Mouse (Mus musculus) embryonic facial prominence, embryonic 10.5 days (tissue): ENCODE measurements around the gene Sprtn. TPM values are rescaled to one million over a fixed set of nuclear protein-coding genes. Genes with fewer than 3 reads are reported as not detected.

Experiments
- DNase-seq: peaks from one replicate; pipeline ENCODE4 v3.0.0-alpha.2; 2017; ENCODE audit warnings: low spot score
- H3K27ac ChIP-seq: fragments of 300-500 bp; sonication (generic); replicated peaks from 2 replicates; pipeline ENCODE4 v1.5.1; 2016; ENCODE audit warnings: mild to moderate bottlenecking
- H3K27me3 ChIP-seq: fragments of 300-500 bp; sonication (generic); replicated peaks from 2 replicates; pipeline ENCODE4 v1.6.1; 2016; ENCODE audit warnings: low read depth, mild to moderate bottlenecking; ENCODE audit not compliant: poor library complexity, severe bottlenecking
- H3K36me3 ChIP-seq: fragments of 300-500 bp; sonication (generic); replicated peaks from 2 replicates; pipeline ENCODE4 v1.6.1; 2016; ENCODE audit warnings: mild to moderate bottlenecking, moderate library complexity
- H3K4me1 ChIP-seq: fragments of 300-500 bp; sonication (generic); 2 replicates; pipeline ENCODE4 v1.6.1; 2016
- H3K4me3 ChIP-seq: fragments of 300-500 bp; sonication (generic); 2 replicates; pipeline ENCODE4 v1.5.1; 2016; ENCODE audit warnings: mild to moderate bottlenecking, moderate library complexity
- H3K9me3 ChIP-seq: fragments of 300-500 bp; sonication (generic); 2 replicates; pipeline ENCODE4 v1.6.1; 2016; ENCODE audit warnings: mild to moderate bottlenecking
- WGBS: fragments of 180-500 bp; shearing (Covaris S2); methylation state at CpG from one replicate; pipeline ENCODE4 v1.1.7; 2016; 5-methylcytosine and 5-hydroxymethylcytosine counted together
- polyA plus RNA-seq: library from polyadenylated mRNA; unstranded; fragments of >200 nt; fragmentation: Nextera tagmentation; extraction: Ambion mirVana; gene quantifications from 2 replicates; pipeline ENCODE4 v1.2.1, GENCODE M21; 2016

The Sprtn gene
- polyA plus RNA-seq, 1 experiment from 2014 or later: 9.5 TPM

DNA sequence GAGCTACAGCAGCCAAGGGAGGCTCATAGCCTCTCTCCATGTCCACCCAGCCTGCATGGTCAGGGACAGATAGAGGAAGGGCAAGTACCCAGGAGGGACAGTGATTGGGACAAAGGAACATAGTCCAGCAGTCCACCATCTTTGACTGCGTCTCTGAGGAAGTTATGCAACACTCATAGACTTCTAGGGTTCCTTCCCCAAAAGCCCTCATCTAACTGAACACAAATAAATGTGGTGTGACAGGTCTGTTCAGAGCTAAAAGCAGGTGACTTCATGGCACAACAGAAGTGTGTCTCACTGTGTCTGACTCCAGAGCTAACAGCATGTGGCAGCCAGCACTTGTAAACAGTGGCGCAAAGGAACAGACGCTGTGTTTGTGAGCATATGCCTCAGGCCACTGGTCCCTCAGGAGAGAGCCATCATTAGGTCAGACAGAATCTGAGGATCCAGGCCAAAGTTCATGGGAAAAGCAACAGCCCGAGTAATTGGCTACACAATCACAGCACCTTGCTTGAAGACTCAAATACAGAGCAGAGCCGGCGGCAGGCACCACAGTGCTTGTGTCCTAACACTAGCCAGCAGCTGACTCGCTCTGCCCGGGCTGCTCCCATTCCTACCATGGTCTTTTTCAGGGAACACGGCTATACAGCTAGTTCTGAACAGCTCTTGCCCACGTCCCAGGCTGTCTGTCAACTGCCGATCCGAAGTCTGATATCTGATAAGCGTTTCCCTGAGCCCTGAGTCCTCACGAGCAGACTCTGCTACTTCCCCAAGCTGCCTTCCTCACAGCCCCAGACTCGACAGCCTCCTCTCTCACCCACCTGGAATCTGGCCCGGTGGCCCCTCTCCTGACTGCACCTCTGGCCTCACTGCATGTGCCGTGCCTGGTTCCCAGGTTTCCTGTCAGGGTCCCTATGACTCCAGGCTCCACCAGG, 14.5 kb downstream of the Sprtn start:
- peaks cover 91% of the 10 kb centered on the region for H3K36me3 ChIP-seq
- DNase-seq: no peak
- H3K9me3 ChIP-seq: 0 out of 2 replicates have a peak, but pooled peaks cover 5% of the 10 kb centered on the region
- no peak overlapping the region for H3K4me3 ChIP-seq
- H3K27ac ChIP-seq: no peak overlapping the region
- 67% methylated on average over 17 of the region's 17 CpGs for WGBS
- no peaks in the 10 kb centered on the region for H3K27me3 ChIP-seq
- H3K4me1 ChIP-seq: peaks cover 4% of the 10 kb centered on the region; the same call in 1 of the 2 replicates

DNA sequence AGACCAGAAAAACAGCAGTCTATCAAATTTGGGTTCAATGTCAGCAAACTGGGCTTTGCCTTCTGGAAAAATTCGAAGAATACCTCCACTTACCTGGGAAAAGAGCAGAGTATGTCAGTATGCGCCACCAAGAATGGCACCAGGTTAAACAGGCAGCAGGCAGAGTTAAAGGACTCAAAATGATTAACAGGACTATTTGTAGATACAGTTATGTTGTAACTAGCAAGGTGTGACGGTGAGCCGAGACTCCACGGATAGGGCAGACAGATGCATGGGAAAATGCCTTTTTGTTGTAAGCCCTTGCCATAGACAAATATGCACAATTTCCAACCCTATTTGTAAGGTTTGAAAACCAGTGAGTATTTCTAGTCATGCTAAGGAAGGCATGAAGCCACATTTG, 16.4 kb downstream of the Sprtn start:
- no peak overlapping the region for H3K4me3 ChIP-seq
- DNase-seq: no peak
- WGBS: 98% methylated on average over 5 of the region's 5 CpGs
- peaks cover 73% of the 10 kb centered on the region for H3K36me3 ChIP-seq
- H3K9me3 ChIP-seq: 0 out of 2 replicates have a peak, but pooled peaks cover 5% of the 10 kb centered on the region
- peaks cover 14% of the 10 kb centered on the region for H3K4me1 ChIP-seq
- no peak overlapping the region for H3K27ac ChIP-seq
- no peaks in the 10 kb centered on the region for H3K27me3 ChIP-seq

DNA sequence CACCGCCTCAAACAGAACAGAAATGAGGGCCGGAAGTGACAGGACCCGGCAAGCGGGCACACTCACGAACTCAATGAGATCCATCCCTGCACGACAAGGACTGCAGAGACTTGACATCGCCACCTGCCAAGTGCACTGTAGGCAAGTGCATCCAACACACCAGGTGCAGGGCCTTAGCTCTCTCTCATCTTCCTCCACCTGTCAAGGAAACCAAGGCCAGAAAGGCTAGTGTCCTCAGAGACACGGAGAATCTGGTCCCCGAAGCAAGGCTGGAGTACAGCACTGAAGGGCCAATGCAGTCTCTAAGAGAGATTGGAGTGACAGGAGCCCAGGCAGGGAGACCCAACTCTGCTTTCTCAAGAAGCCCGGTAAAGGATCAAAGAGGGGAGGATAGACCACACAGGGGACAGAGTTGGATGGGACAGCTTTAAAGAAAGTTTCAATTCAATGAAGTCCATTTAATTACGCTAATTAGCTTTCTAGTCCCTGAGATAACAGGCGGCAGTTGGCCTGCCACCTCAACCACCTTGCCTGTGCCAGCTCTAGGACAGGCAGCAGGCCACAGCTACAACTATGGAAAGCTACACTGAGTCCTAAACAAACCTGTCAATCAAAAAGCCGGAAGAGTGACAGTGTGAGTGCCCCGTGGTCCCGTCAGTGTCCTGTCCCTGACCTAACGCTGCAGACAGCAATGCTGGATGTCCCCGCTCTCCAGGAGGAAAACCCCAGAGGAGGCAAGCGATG, 20.2 kb downstream of the Sprtn start:
- Histone ChIP-seq H3K27me3 (no peaks in the 10 kb centered on the region), H3K36me3 (peaks cover 34% of the 10 kb centered on the region), H3K9me3 (0 out of 2 replicates have a peak, but pooled peaks cover 5% of the 10 kb centered on the region), H3K4me3 (no peak overlapping the region), H3K4me1 (peaks cover 15% of the 10 kb centered on the region), H3K27ac (no peak overlapping the region)
- DNase-seq: no peak
- 81% methylated on average over 18 of the region's 18 CpGs for WGBS

DNA sequence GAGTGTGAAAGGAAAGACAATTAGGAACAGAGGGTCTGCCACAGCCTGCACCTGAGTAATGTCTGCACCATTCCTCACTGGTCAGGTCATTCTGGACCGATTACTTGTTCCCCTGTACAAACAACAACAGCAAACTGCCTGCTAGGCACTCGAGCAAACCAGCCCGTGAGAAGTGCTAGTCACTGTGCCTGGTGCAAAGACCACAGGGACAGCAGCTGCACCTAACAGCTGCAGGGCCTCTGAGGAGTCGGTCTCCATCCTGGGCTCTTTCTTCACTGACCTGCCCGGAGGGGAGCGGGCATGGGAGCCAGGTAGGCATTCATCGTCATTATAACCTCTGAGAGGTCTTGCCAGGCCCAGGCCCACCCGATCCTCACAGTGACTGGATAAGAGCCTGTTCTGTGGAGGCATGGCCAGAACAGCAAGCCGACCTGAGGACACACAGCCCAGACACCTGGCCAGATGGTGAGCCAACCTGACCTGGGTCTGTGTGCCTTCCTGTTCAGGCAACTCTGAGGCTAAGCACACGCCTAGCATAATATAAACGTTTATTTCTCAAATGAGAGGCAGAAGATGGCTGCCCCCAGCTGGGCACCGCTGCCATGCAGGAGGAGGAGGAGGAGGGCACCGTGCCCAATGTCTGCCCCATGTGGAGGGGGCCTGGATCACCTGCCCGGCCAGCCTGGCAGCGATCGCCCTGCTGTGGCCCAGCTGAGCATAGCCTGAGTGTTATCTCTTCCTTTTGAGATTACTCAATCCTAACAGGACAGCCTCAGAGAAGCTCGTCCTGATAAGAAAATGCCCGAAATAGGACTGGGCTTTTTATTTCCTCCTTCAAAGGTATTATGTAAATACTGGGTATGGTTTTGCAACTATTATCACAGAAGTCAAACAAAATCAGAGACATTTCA, 23.9 kb downstream of the Sprtn start:
- Histone ChIP-seq H3K27ac (no peak overlapping the region), H3K36me3 (peaks cover 29% of the 10 kb centered on the region), H3K9me3 (no peaks in the 10 kb centered on the region), H3K27me3 (no peaks in the 10 kb centered on the region), H3K4me3 (no peak overlapping the region), H3K4me1 (peaks cover 15% of the 10 kb centered on the region; the same call in 1 of the 2 replicates)
- WGBS: 91% methylated on average over 18 of the region's 18 CpGs
- DNase-seq: no peak

DNA sequence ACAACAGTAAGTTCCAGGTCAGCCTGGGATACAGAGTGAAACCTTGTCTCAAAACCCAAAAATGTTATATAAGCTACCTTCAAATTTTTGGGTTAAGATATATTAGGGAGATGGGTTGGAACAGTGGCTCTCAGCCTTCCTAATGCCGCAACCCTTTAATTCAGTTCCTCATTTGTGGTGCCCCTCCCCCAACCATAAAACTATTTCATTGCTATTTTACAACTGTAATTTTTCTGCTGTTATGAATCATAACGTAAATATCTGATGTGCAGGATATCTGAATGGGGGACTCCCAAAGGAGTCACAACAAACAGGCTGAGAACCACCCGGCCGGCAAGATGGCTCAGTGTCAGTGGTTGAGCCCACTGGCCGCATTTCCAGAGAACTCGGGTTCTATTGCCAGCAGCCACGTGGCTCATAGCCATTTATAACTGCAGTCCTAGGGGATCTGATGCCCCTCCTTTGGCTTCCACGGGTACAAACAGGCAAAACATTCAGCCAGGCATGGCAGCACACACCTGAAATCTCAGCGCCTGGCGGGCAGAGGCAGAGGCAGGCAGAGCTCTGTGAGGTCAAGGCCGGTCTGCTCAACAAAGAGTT, 24.9 kb downstream of the Sprtn start:
- Histone ChIP-seq H3K27me3 (no peaks in the 10 kb centered on the region), H3K9me3 (no peaks in the 10 kb centered on the region), H3K27ac (no peak overlapping the region), H3K36me3 (peaks cover 39% of the 10 kb centered on the region), H3K4me1 (peaks cover 15% of the 10 kb centered on the region; the same call in 1 of the 2 replicates), H3K4me3 (no peak overlapping the region)
- WGBS: 87% methylated on average over 11 of the region's 11 CpGs
- DNase-seq: no peak

DNA sequence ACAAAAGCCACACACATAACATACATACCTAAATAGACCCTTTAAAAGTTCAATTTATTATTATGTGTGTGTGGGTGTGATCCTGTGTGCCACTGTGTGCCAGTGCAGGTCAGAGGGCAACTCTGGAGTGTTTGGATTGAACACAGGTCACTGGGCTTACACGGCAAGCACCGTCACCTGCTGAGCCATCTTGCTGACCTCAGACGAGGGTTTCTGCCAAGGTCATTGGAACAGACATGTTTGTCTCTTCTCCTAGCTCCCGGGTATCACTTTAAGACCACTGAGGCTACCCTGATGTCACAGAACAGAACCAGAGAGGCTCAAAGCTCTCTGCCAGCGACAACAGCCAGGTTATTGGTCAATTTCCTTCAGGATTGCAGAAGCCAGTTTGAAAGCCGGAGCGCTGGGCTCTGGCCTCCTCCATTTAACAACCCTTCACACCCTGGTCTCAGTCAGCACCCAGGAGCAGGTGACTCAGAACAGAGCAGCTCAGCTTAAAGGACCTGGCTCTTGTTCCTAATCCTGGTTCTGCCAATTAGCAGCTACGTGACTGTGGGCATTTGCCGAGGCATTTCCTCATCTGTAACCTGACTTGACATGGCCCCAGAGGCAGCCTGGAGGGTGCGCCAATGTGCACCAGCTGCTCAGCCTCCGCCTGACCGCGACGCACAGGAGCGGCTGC, 26.4 kb downstream of the Sprtn start:
- Histone ChIP-seq H3K27me3 (no peaks in the 10 kb centered on the region), H3K9me3 (no peaks in the 10 kb centered on the region), H3K27ac (no peak overlapping the region), H3K4me1 (peaks cover 14% of the 10 kb centered on the region), H3K4me3 (no peak overlapping the region), H3K36me3 (peaks cover 49% of the 10 kb centered on the region)
- no peak for DNase-seq
- 89% methylated on average over 15 of the region's 15 CpGs for WGBS

DNA sequence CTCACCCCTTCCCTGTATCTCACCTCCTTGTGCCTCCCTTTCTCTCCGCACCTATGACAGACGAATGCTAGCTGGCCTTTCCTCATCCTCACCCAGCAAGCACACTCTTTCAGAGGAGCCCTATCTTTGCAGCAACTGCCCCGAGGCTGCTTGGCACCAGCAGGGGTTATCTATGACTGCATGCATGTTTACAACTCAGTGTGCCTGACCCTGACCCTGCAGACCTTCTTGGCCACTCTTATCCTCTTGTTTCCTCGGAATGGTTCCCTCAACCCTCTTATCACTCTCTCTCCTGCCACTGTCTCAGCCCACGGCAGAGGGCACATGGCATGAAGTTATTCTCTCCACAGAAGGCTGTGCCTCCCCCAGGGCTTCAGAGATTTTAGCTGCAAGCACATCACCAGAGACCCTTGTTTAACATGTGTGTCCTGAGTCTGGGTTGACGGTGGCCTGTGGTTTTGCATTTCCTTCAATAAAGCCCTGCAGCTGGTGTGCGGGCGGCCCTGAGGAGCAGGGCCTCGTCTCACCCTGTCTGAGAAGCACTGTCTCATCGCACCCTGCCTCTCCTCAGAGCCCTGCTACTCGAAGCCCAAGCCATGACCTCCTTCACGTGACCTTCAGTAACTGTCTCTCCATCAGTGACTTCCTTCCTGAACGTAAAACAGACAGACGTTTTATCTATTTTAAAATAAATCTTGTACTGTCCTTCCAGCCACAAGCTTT, 28.0 kb downstream of the Sprtn start:
- H3K9me3 ChIP-seq: no peaks in the 10 kb centered on the region
- no peak for DNase-seq
- no peaks in the 10 kb centered on the region for H3K27me3 ChIP-seq
- 87% methylated on average over 14 of the region's 14 CpGs for WGBS
- peaks cover 52% of the 10 kb centered on the region for H3K36me3 ChIP-seq
- peaks cover 14% of the 10 kb centered on the region for H3K4me1 ChIP-seq
- H3K27ac ChIP-seq: no peak overlapping the region
- H3K4me3 ChIP-seq: no peak overlapping the region

DNA sequence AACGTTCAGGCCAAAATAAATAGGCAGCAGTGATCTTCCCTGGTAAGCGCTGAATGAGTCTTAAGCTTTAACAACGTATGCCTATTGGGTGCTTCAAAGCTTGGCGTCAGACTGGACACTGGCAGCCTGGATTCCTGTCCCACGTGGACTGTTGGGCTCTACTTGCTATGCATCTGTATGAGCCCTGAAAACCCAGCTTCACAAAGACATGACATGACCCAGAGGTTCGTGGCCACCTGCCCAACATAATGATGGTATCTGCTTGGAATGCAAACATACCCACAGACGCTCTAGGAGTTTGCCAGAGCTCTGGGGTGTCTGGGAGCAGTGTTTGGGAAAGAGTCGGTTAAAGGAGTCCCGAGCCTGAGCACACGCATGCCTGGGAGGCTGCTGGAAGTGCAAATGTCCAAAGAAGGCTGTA, 28.7 kb downstream of the Sprtn start:
- H3K36me3 ChIP-seq: peaks cover 55% of the 10 kb centered on the region
- H3K27ac ChIP-seq: no peak overlapping the region
- no peak overlapping the region for H3K4me3 ChIP-seq
- no peaks in the 10 kb centered on the region for H3K9me3 ChIP-seq
- peaks cover 14% of the 10 kb centered on the region for H3K4me1 ChIP-seq
- no peaks in the 10 kb centered on the region for H3K27me3 ChIP-seq
- WGBS: 83% methylated on average over 10 of the region's 10 CpGs
- DNase-seq: no peak

DNA sequence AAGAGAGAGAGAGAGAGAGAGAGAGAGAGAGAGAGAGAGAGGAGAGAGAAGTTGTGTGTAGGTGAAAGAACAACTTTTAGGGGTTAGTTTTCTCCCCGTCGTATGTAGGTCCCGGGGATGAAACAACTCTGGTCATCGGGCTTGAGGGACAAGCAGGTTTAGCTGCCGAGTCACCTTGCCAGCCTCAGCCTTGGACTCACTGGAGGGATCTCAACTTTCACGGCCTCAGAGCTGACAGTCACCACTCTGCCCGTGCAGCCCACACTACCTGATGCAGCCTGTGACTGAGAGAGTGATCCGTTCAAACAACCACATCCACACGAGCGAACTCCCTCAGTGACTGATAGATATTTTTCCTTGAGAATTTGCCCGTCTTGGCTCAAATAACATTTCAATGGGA, 31.3 kb downstream of the Sprtn start:
- DNase-seq: no peak
- H3K9me3 ChIP-seq: no peaks in the 10 kb centered on the region
- peaks cover 55% of the 10 kb centered on the region for H3K36me3 ChIP-seq
- H3K4me3 ChIP-seq: no peak overlapping the region
- no peak overlapping the region for H3K27ac ChIP-seq
- H3K27me3 ChIP-seq: no peaks in the 10 kb centered on the region
- H3K4me1 ChIP-seq: peaks cover 9% of the 10 kb centered on the region; the same call in 1 of the 2 replicates
- WGBS: 86% methylated on average over 11 of the region's 11 CpGs

DNA sequence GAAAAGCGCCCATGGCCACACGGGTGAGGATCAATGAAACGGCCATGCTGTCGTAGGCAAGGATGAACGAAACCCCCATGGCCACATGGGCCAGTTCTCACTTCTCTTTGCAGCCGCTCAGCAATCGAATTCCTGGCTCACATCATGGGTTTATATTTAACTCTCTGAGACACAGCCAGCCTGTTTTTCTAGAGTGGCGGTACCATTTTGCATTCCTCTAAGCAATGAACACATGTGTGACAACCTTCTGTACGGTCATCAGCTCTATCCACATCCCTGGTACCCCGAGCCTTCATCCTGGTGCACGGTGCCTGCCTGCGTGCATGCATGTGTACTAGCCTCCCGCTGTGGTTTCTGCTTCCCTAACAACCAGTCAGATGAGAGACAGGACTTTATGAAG, 32.4 kb downstream of the Sprtn start:
- Histone ChIP-seq H3K27me3 (no peaks in the 10 kb centered on the region), H3K4me1 (peaks cover 9% of the 10 kb centered on the region; the same call in 1 of the 2 replicates), H3K9me3 (no peaks in the 10 kb centered on the region), H3K4me3 (no peak overlapping the region), H3K36me3 (peaks cover 48% of the 10 kb centered on the region), H3K27ac (no peak overlapping the region)
- DNase-seq: no peak
- 93% methylated on average over 13 of the region's 13 CpGs for WGBS

DNA sequence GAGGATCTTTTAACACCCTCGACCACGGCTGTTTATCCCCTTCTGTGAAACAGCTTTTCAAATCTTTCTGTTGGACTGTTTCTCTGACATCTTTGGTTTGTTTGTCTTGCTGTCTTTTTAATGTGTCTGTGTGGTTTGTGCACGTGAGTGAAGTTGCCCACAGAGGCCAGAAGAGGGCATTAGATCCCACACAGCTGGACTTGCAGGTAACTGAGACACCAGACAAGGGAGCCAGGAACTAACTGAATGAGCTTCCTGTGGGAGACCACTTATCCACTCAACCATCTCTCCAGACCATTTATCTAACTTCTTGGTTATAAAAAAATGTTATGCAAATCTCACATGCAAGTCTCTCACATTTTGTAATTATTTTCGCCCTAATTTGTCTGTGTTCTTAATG, 33.0 kb downstream of the Sprtn start:
- WGBS: 88% methylated on average over 4 of the region's 4 CpGs
- Histone ChIP-seq H3K36me3 (peaks cover 45% of the 10 kb centered on the region), H3K27ac (no peak overlapping the region), H3K4me1 (peaks cover 9% of the 10 kb centered on the region; the same call in 1 of the 2 replicates), H3K27me3 (no peaks in the 10 kb centered on the region), H3K4me3 (no peak overlapping the region), H3K9me3 (no peaks in the 10 kb centered on the region)
- DNase-seq: no peak
